Mouse (Mus musculus): ENCODE results near the gene Magel2.
A peak's percentile ranks its signal among the peaks of the same experiment; 100 is the strongest.

Gene Magel2

DNA sequence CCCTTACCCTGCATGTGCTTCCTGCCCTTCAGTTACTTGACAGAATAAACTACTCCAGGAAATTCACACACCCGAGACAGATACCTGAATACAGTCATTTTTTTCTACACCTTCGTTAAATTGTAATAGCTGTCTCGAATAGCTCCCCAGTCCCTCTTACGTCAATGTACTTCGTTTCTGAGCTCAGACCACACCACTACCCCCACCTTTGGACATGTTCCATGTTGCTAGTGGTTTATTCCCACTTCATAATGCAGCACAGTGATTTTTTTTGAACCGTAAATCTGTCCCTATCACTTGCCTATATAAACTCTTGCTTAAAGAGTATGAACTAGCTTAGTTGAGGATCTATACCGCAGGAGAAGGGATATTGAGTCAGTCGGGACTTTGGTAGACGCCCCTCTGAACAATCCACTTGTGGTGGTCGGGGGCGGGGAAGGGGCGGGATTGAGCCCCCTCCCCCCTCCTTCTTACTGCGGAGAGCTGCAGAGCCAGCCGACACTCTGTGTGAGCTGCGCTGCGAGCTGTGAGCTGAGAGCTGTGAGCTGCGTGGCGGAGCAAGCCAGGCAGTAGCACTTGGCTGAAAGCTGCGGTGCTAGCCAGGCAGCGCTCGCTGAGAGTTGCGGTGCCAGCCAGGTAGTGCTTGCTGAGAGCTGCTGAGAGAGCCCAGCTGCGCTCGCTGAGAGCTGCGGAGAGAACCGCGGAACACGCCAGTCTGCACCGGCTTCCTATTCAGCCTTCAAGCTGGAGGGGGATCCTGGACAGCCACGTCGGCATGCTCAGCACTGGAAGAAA is at the start of gene Magel2:
Magel2 (plus strand) TSS at position 501 of the 795 bp plus-strand sequence.
- peak; percentile 68 for DNase-seq (ENCODE audit: low read depth, low spot score)

- no peak for DNase-seq (ENCODE audit: low read depth, low spot score)
These were observed 31.4 kb upstream of the Magel2 start for GRCm38 (mm10) chr7:62345411-62345810.

DNA sequence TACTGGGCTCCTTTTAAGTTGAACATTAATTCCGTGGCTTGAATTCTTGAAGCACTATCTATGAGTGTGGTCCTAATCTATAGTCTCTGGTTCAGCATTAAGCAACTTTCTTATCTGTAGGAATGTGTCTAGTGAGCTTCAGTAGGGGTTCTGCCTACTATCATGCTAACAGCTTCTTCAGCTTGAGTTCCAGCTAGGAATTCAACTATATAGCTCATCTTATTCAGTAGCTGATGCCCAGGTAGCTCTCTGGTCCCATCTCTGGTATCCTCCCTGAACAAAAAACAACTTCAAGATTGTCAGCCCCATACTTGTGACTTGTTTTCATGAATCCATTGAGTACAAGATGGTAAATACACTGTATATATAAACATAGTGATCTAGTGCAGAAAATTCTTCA is 30.5 kb upstream of the Magel2 start, which contains the start of gene Ndn:
Ndn (plus strand) TSS at position 301 of the 400 bp plus-strand sequence.
- no peak for DNase-seq (ENCODE audit: low read depth, low spot score)

DNA sequence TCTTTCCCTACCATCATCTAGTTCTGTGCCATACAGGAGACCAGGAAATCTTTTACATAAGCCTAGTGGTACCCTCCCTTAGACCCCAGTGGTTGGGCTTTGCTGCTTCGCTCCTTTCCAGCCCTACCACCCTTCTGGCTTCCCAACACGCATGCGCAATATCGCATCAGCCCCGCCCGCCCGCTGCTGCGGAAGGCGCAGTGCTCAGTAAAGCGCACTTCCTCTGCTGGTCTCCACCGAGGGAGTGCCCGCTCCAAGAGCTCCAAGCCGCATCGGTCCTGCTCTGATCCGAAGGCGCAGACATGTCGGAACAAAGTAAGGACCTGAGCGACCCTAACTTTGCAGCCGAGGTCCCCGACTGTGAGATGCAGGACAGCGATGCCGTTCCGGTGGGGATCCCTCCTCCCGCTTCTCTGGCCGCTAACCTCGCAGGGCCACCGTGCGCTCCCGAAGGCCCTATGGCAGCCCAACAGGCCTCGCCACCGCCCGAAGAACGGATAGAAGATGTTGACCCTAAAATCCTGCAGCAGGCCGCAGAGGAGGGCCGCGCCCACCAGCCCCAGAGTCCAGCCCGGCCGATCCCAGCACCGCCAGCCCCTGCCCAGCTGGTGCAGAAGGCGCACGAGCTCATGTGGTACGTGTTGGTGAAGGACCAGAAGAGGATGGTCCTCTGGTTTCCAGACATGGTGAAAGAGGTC is 28.6 kb upstream of the Magel2 start:
- DNase-seq (ENCODE audit: low read depth, low spot score) = peak; percentile 81

GRCm38 (mm10) chr7:62348804-62349190 is 28.0 kb upstream of the Magel2 start:
- DNase-seq (ENCODE audit: low read depth, low spot score) = peak; percentile 14

- peak; percentile 2 for DNase-seq (ENCODE audit: low read depth, low spot score)
These were observed 25.5 kb upstream of the Magel2 start for GRCm38 (mm10) chr7:62351266-62351665.

DNA sequence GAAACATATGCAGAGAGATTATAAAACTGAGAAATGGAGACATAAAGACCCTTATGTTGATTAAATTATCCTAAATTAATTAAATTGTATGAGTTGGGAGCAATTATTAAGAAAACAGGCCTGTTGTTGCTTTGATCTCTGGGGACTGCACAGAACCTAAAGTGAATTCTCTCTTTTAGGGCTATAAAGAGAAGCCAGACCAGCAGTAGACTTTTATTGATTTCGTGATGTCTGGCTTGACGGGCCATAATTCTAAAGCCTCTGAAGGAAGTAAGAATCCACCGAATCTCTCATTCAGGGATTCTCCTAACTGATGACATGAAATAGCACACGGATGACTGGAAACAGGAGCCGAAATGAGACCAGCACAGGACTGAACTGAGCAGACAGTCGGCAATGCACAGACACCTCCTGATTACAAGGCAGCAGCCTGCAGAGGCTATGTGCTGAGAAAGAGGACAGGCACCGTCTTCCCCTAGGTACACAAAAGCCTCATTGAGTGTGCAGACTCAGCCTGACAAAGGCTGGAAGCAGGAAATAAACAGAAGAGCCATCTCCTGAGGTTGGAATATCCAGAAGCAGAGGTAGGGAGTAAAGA is 11.7 kb upstream of the Magel2 start:
- no peak for DNase-seq (ENCODE audit: low read depth, low spot score)

GRCm38 (mm10) chr7:62366730-62367129 is 10.1 kb upstream of the Magel2 start:
- DNase-seq (ENCODE audit: low read depth, low spot score) = no peak

GRCm38 (mm10) chr7:62375658-62376057 is 1.2 kb upstream of the Magel2 start:
- DNase-seq (ENCODE audit: low read depth, low spot score) = peak; percentile 48

- no peak for DNase-seq (ENCODE audit: low read depth, low spot score)
These were observed 503 bp downstream of the Magel2 start for GRCm38 (mm10) chr7:62377313-62377712.

DNA sequence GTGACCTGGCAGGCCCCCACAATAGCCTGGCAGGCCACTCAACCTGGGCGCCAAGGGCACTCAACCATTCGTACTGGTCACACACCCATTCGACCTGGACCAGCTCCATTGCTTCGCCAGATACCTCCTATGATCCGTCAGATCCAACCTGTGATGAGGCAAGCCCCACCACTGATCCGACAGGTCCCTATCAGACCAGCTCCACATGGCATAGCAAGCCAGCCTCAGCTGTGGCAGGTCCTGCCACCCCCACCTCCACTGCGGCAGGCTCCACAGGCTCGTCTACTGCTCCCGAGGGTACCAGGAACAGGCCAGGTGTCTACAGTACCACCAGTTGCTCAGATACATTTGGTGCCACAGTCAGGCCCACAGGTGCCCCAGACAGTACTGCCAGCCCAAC is 1.7 kb downstream of the Magel2 start:
- no peak for DNase-seq (ENCODE audit: low read depth, low spot score)

DNA sequence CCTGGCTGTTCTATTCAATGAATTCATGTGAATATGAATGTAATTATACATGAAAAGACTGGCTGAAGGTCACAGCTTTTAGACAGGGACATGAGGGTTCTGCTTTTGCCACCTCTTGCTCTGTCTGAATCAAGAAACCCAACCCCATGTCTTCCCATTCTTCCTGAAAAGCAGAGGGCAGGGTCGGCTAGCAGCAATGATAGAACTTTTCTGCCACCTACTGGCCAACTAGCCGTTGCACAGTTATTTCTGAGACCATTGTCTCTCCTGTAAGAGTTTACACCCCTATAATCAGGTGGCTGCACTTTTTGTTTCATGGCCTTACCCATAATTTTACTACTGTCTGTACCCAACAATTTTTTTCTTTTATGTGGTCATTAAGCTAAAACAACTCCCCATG is 5.6 kb downstream of the Magel2 start:
- peak; percentile 62 for DNase-seq (ENCODE audit: low read depth, low spot score)

DNA sequence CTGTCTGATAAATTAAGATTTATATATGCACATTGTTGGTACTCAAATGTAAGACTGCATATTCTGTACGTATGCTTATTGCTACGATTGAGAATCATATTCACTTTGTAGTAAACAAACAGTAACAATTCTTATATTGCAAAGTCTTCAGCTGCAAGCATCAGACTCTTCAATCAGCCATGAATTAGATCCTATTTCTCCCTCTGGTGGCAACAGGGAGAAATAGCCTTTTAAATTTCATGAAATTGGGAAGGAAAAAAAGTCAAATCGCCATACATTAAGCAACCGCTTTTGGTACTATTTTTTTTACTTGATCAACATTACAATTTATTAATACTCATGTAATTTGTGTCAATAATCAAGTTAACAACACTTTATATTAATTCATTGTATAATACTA is 11.5 kb downstream of the Magel2 start:
- peak; percentile 14 for DNase-seq (ENCODE audit: low read depth, low spot score)

GRCm38 (mm10) chr7:62392202-62392601 is 15.4 kb downstream of the Magel2 start:
- no peak for DNase-seq (ENCODE audit: low read depth, low spot score)

- DNase-seq (ENCODE audit: low read depth, low spot score) = peak; percentile 28
These were observed 29.8 kb downstream of the Magel2 start for GRCm38 (mm10) chr7:62406573-62407050.

GRCm38 (mm10) chr7:62407803-62408202 is 31.0 kb downstream of the Magel2 start:
- DNase-seq (ENCODE audit: low read depth, low spot score) = no peak

DNA sequence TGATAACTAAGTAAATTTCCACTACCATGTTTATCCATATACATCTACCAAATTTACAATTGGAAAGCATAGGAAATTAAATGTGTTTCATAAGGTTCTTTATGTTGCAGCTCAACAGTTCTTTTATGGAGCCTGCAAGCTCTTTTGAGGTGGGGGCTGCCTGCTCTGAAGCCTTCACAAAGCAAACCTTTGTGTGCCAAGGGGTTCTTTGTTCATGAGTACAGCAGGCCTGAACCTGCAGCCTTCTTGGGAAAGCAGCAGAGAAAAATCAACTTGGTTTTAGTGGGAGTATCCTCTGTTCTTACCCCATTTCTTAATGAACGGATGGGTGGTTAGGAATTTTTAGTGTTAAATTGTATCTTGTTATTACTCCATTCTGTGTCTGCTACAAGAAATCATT is 38.4 kb downstream of the Magel2 start:
- no peak for DNase-seq (ENCODE audit: low read depth, low spot score)

DNA sequence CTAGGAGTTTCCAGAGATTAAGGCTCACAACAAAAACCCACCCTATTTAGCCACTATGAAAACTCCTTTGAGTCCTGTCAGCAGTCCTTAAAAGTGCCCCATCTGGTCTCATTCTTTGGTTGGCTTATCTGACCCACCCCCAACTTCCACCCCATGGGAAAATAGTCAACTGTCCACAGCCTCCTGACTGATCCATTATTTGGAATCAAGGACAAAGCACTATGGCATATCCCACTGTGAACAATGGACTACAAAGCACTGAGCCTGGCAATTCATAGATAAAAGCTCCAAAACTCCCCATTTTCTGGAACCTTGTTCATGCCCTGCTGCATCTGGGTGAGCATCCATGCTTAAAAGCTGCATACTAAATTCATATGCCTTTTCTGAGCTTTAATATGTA is 39.4 kb downstream of the Magel2 start:
- no peak for DNase-seq (ENCODE audit: low read depth, low spot score)

GRCm38 (mm10) chr7:62418346-62418745 is 41.5 kb downstream of the Magel2 start:
- no peak for DNase-seq (ENCODE audit: low read depth, low spot score)

GRCm38 (mm10) chr7:62419105-62419492 is 42.3 kb downstream of the Magel2 start:
- DNase-seq (ENCODE audit: low read depth, low spot score) = no peak

- DNase-seq (ENCODE audit: low read depth, low spot score) = peak; percentile 93
These were observed 42.9 kb downstream of the Magel2 start, which contains the start of gene Mkrn3 for GRCm38 (mm10) chr7:62419493-62420360. Gene Mkrn3, minus strand, starts transcription at chr7:62420139.

All from R1 (cell line).